In genomic region chr17:33774573-33775155, GRCm38 (mm10) we compare ENCODE assay signal across 22 mouse cellular contexts. TPM values are rescaled to one million over a fixed set of nuclear protein-coding genes. Genes with fewer than 3 reads are reported as not detected.
DNase-seq lines count a peak whose midpoint lies in the region; ATAC-seq and TF ChIP-seq lines count a peak whose summit lies in the region.
"Had no signal": no experiment of that assay in that cellular context is flagged by ENCODE, and none has a peak within 500 bp of the region (broad histone marks: within the 10 kb centered on the region; RNA-seq: fewer than 3 reads in every experiment).

No protein-coding gene starts in this region.

- no peaks in the 10 kb centered on the region for H3K9me3 ChIP-seq in intestine, postnatal 0 days (ENCODE audit: control insufficient read depth)
- H3K9me3 ChIP-seq in intestine, embryonic 15.5 days, result no peaks in the 10 kb centered on the region
- H3K9me3 ChIP-seq in kidney, embryonic 15.5 days (replicated peaks), result no peaks in the 10 kb centered on the region
- H3K9me3 ChIP-seq in liver, embryonic 16.5 days (replicated peaks; ENCODE audit: control insufficient read depth, low read length), result no peaks in the 10 kb centered on the region
- no peaks in the 10 kb centered on the region for H3K9me3 ChIP-seq in liver, embryonic 11.5 days (ENCODE audit: control insufficient read depth, low read length)
- no peaks in the 10 kb centered on the region for H3K9me3 ChIP-seq in liver, postnatal 0 days (ENCODE audit: low read length)
- H3K9me3 ChIP-seq: embryonic facial prominence, embryonic 12.5 days; forebrain, embryonic 15.5 days; G1E; heart, embryonic 10.5 days had no signal

- ATAC-seq in intestine, postnatal 0 days, result no peak
- ATAC-seq in intestine, embryonic 15.5 days, result no peak
- no peak for ATAC-seq in kidney, embryonic 15.5 days (replicated peaks; ENCODE audit: low FRiP score)
- no peak for ATAC-seq in liver, embryonic 16.5 days (ENCODE audit: low read depth)
- ATAC-seq in liver, embryonic 11.5 days (replicated peaks; ENCODE audit: low FRiP score), result no peak
- peak; percentile 59 for ATAC-seq in liver, postnatal 0 days
- ATAC-seq: CD4-positive, CD25-positive, alpha-beta regulatory T cell, adult 4 months; forebrain, embryonic 15.5 days had no signal

- peak; percentile 94 for TF ChIP-seq EP300 in liver, postnatal 0 days (IDR thresholded peaks at IDR 0.05; ENCODE audit: low read depth)

- no peak for TF ChIP-seq CTCF in intestine, postnatal 0 days (IDR thresholded peaks at IDR 0.05; ENCODE audit: low read depth)
- no peak for TF ChIP-seq CTCF in liver, postnatal 0 days (IDR thresholded peaks at IDR 0.05; ENCODE audit: low read depth)

- H3K27me3 ChIP-seq in intestine, postnatal 0 days (replicated peaks; ENCODE audit: control insufficient read depth, insufficient read depth, low read length), result no peaks in the 10 kb centered on the region
- H3K27me3 ChIP-seq in intestine, embryonic 15.5 days (replicated peaks), result no peaks in the 10 kb centered on the region
- H3K27me3 ChIP-seq in kidney, embryonic 15.5 days, result no peaks in the 10 kb centered on the region
- no peaks in the 10 kb centered on the region for H3K27me3 ChIP-seq in liver, embryonic 16.5 days (ENCODE audit: control insufficient read depth, insufficient read depth, low read depth, low read length)
- H3K27me3 ChIP-seq in liver, embryonic 11.5 days (replicated peaks; ENCODE audit: control insufficient read depth, insufficient read depth, low read length), result no peaks in the 10 kb centered on the region
- no peaks in the 10 kb centered on the region for H3K27me3 ChIP-seq in liver, postnatal 0 days (ENCODE audit: insufficient read depth, low read length)
- H3K27me3 ChIP-seq: embryonic facial prominence, embryonic 12.5 days; forebrain, embryonic 15.5 days had no signal

- peak; percentile 33 for DNase-seq in kidney, postnatal 14 days
- DNase-seq in liver, embryonic 11.5 days (ENCODE audit: low spot score), result no peak
- no peak for DNase-seq in liver, postnatal 0 days
- no peak for DNase-seq in layer of hippocampus, postnatal 10 days (ENCODE audit: low spot score in 2 of 2)
- DNase-seq: adrenal gland, postnatal 10 days; B cell, adult 2 months; cerebellum, adult 11 months; cerebellum, adult 8-10 months; cerebellum, postnatal 14 days; gastrocnemius, postnatal 10 days; heart, adult 18-20 months; heart, postnatal 10 days; heart, postnatal 4 days had no signal

- no peak overlapping the region for H3K4me3 ChIP-seq in intestine, postnatal 0 days (ENCODE audit: low read depth, low read length)
- H3K4me3 ChIP-seq in intestine, embryonic 15.5 days (replicated peaks), result no peak overlapping the region
- no peak overlapping the region for H3K4me3 ChIP-seq in kidney, embryonic 15.5 days (replicated peaks)
- H3K4me3 ChIP-seq in liver, embryonic 16.5 days (ENCODE audit: low read depth, low read length), result no peak overlapping the region
- H3K4me3 ChIP-seq in liver, embryonic 11.5 days (ENCODE audit: low read depth, low read length), result no peak overlapping the region
- H3K4me3 ChIP-seq in liver, postnatal 0 days (ENCODE audit: low read depth, low read length), result no peak overlapping the region
- H3K4me3 ChIP-seq: embryonic facial prominence, embryonic 12.5 days; forebrain, embryonic 15.5 days; heart, embryonic 10.5 days had no signal

- WGBS in intestine, postnatal 0 days, result 76% methylated on average over 8 of the region's 8 CpGs
- 88% methylated on average over 8 of the region's 8 CpGs for WGBS in intestine, embryonic 15.5 days
- 94% methylated on average over 8 of the region's 8 CpGs for WGBS in kidney, embryonic 15.5 days
- WGBS in liver, embryonic 16.5 days (ENCODE audit: insufficient replicate concordance), result 67% methylated on average over 8 of the region's 8 CpGs
- WGBS in liver, embryonic 11.5 days, result 84% methylated on average over 8 of the region's 8 CpGs
- 71% methylated on average over 8 of the region's 8 CpGs for WGBS in liver, postnatal 0 days (ENCODE audit: insufficient replicate concordance)

- H3K27ac ChIP-seq in intestine, postnatal 0 days (ENCODE audit: low read depth, low read length), result peak overlapping the region; percentile 41; the same call in 1 of the 2 replicates
- no peak overlapping the region for H3K27ac ChIP-seq in intestine, embryonic 15.5 days
- H3K27ac ChIP-seq in kidney, embryonic 15.5 days, result no peak overlapping the region
- peak overlapping the region; percentile 48 for H3K27ac ChIP-seq in liver, embryonic 16.5 days (ENCODE audit: low read length)
- H3K27ac ChIP-seq in liver, embryonic 11.5 days (ENCODE audit: low read depth, low read length), result no peak overlapping the region
- peak overlapping the region; percentile 90 for H3K27ac ChIP-seq in liver, postnatal 0 days (ENCODE audit: low read depth)
- H3K27ac ChIP-seq: embryonic facial prominence, embryonic 12.5 days; forebrain, embryonic 15.5 days; heart, embryonic 10.5 days had no signal

- H3K4me1 ChIP-seq in intestine, postnatal 0 days (replicated peaks; ENCODE audit: control insufficient read depth, insufficient read depth, low read length), result no peaks in the 10 kb centered on the region; the same call in 1 of the 2 replicates
- H3K4me1 ChIP-seq in intestine, embryonic 15.5 days (replicated peaks), result peaks cover 15% of the 10 kb centered on the region
- peaks cover 14% of the 10 kb centered on the region for H3K4me1 ChIP-seq in kidney, embryonic 15.5 days
- H3K4me1 ChIP-seq in liver, embryonic 16.5 days (ENCODE audit: control insufficient read depth, low read depth, low read length), result peaks cover 9% of the 10 kb centered on the region
- peaks cover 13% of the 10 kb centered on the region for H3K4me1 ChIP-seq in liver, embryonic 11.5 days (replicated peaks; ENCODE audit: control insufficient read depth, insufficient read depth, low read length)
- peaks cover 20% of the 10 kb centered on the region for H3K4me1 ChIP-seq in liver, postnatal 0 days (ENCODE audit: insufficient read depth)

- H3K36me3 ChIP-seq in intestine, postnatal 0 days (ENCODE audit: control insufficient read depth, insufficient read depth), result peaks cover 22% of the 10 kb centered on the region; the same call in 1 of the 2 replicates
- H3K36me3 ChIP-seq in intestine, embryonic 15.5 days, result peaks cover 16% of the 10 kb centered on the region; the same call in 1 of the 2 replicates
- H3K36me3 ChIP-seq in kidney, embryonic 15.5 days, result peaks cover 28% of the 10 kb centered on the region
- H3K36me3 ChIP-seq in liver, embryonic 16.5 days (ENCODE audit: control insufficient read depth, insufficient read depth), result peaks cover 3% of the 10 kb centered on the region; the same call in 1 of the 2 replicates
- peaks cover 16% of the 10 kb centered on the region; the same call in 1 of the 2 replicates for H3K36me3 ChIP-seq in liver, embryonic 11.5 days (ENCODE audit: control insufficient read depth, insufficient read depth, low read length)
- peaks cover 34% of the 10 kb centered on the region for H3K36me3 ChIP-seq in liver, postnatal 0 days (replicated peaks; ENCODE audit: insufficient read depth, low read length)
- H3K36me3 ChIP-seq: forebrain, embryonic 15.5 days; G1E had no signal

- no peak overlapping the region for H3K4me2 ChIP-seq in intestine, postnatal 0 days (replicated peaks; ENCODE audit: low read depth)
- H3K4me2 ChIP-seq in intestine, embryonic 15.5 days (replicated peaks), result no peak overlapping the region
- H3K4me2 ChIP-seq in kidney, embryonic 15.5 days, result no peak overlapping the region
- no peak overlapping the region for H3K4me2 ChIP-seq in liver, embryonic 16.5 days (ENCODE audit: low read depth, low read length)
- no peak overlapping the region for H3K4me2 ChIP-seq in liver, embryonic 11.5 days
- no peak overlapping the region for H3K4me2 ChIP-seq in liver, postnatal 0 days (ENCODE audit: low read depth, low read length)
- H3K4me2 ChIP-seq: embryonic facial prominence, embryonic 12.5 days; forebrain, embryonic 15.5 days had no signal

- no peak overlapping the region for H3K9ac ChIP-seq in intestine, postnatal 0 days (ENCODE audit: low read depth, low read length)
- no peak overlapping the region for H3K9ac ChIP-seq in intestine, embryonic 15.5 days
- H3K9ac ChIP-seq in kidney, embryonic 15.5 days, result no peak overlapping the region
- no peak overlapping the region for H3K9ac ChIP-seq in liver, embryonic 16.5 days (ENCODE audit: low read depth, low read length)
- H3K9ac ChIP-seq in liver, embryonic 11.5 days (ENCODE audit: low read depth, low read length), result no peak overlapping the region
- no peak overlapping the region for H3K9ac ChIP-seq in liver, postnatal 0 days (replicated peaks)
- H3K9ac ChIP-seq: embryonic facial prominence, embryonic 12.5 days; forebrain, embryonic 15.5 days had no signal

RNA-seq across cellular contexts. Expression of gene Angptl4, which starts 7.0 kb away (rescaled TPM):
- polyA plus RNA-seq in intestine, postnatal 0 days (2015; fragmentation: Nextera tagmentation; extraction: Ambion mirVana), result 26.7 and 33.5 TPM in 2 replicates
- polyA plus RNA-seq in intestine, embryonic 15.5 days (2015; fragmentation: Nextera tagmentation; extraction: Ambion mirVana), result 20.7 and 23.4 TPM in 2 replicates
- polyA plus RNA-seq in kidney, embryonic 15.5 days (2015; fragmentation: Nextera tagmentation; extraction: Ambion mirVana), result 21.5 and 27.9 TPM in 2 replicates
- polyA plus RNA-seq in liver, embryonic 16.5 days (2015; fragmentation: Nextera tagmentation; extraction: Ambion mirVana), result 29.3 and 29.6 TPM in 2 replicates
- polyA plus RNA-seq in liver, embryonic 11.5 days (2014; fragmentation: Nextera tagmentation; extraction: Ambion mirVana), result 28.1 and 31.9 TPM in 2 replicates
- polyA plus RNA-seq in liver, postnatal 0 days (2015; fragmentation: Nextera tagmentation; extraction: Ambion mirVana), result 64.4 and 93.5 TPM in 2 replicates
- 1 to 10 TPM; 6.9 to 9.5 TPM for total RNA-seq in layer of hippocampus, postnatal 10 days (2021)
- polyA plus RNA-seq: G1E had no signal

RNA-seq across cellular contexts. Expression of gene Rab11b, which starts 14.3 kb away (rescaled TPM):
- polyA plus RNA-seq in intestine, postnatal 0 days (2015; fragmentation: Nextera tagmentation; extraction: Ambion mirVana), result 157 and 160 TPM in 2 replicates
- 206 and 218 TPM in 2 replicates for polyA plus RNA-seq in intestine, embryonic 15.5 days (2015; fragmentation: Nextera tagmentation; extraction: Ambion mirVana)
- polyA plus RNA-seq in kidney, embryonic 15.5 days (2015; fragmentation: Nextera tagmentation; extraction: Ambion mirVana), result 275 and 342 TPM in 2 replicates
- polyA plus RNA-seq in liver, embryonic 16.5 days (2015; fragmentation: Nextera tagmentation; extraction: Ambion mirVana), result 107 and 115 TPM in 2 replicates
- polyA plus RNA-seq in liver, embryonic 11.5 days (2014; fragmentation: Nextera tagmentation; extraction: Ambion mirVana), result 184 and 199 TPM in 2 replicates
- 80.4 and 88.9 TPM in 2 replicates for polyA plus RNA-seq in liver, postnatal 0 days (2015; fragmentation: Nextera tagmentation; extraction: Ambion mirVana)
- total RNA-seq in layer of hippocampus, postnatal 10 days (2021), result 100 to 1,000 TPM; 252 to 307 TPM

RNA-seq across cellular contexts. Expression of gene Kank3, which starts 35.7 kb away (rescaled TPM):
- polyA plus RNA-seq in intestine, postnatal 0 days (2015; fragmentation: Nextera tagmentation; extraction: Ambion mirVana), result 14.8 and 14.9 TPM in 2 replicates
- 23.0 and 30.5 TPM in 2 replicates for polyA plus RNA-seq in intestine, embryonic 15.5 days (2015; fragmentation: Nextera tagmentation; extraction: Ambion mirVana)
- polyA plus RNA-seq in kidney, embryonic 15.5 days (2015; fragmentation: Nextera tagmentation; extraction: Ambion mirVana), result 46.5 and 53.4 TPM in 2 replicates
- 10.0 and 13.7 TPM in 2 replicates for polyA plus RNA-seq in liver, embryonic 16.5 days (2015; fragmentation: Nextera tagmentation; extraction: Ambion mirVana)
- polyA plus RNA-seq in liver, embryonic 11.5 days (2014; fragmentation: Nextera tagmentation; extraction: Ambion mirVana), result 21.4 and 23.4 TPM in 2 replicates
- polyA plus RNA-seq in liver, postnatal 0 days (2015; fragmentation: Nextera tagmentation; extraction: Ambion mirVana), result 9.4 and 10.6 TPM in 2 replicates
- 10 to 100 TPM; 38.0 to 51.2 TPM for total RNA-seq in layer of hippocampus, postnatal 10 days (2021)

RNA-seq across cellular contexts. Expression of gene Rps28, which starts 49.7 kb away (rescaled TPM):
- polyA plus RNA-seq in intestine, postnatal 0 days (2015; fragmentation: Nextera tagmentation; extraction: Ambion mirVana), result 831 and 858 TPM in 2 replicates
- polyA plus RNA-seq in intestine, embryonic 15.5 days (2015; fragmentation: Nextera tagmentation; extraction: Ambion mirVana), result 1,025 and 1,054 TPM in 2 replicates
- polyA plus RNA-seq in kidney, embryonic 15.5 days (2015; fragmentation: Nextera tagmentation; extraction: Ambion mirVana), result 1,038 and 1,163 TPM in 2 replicates
- polyA plus RNA-seq in liver, embryonic 16.5 days (2015; fragmentation: Nextera tagmentation; extraction: Ambion mirVana), result 389 and 463 TPM in 2 replicates
- polyA plus RNA-seq in liver, embryonic 11.5 days (2014; fragmentation: Nextera tagmentation; extraction: Ambion mirVana), result 1,026 and 1,173 TPM in 2 replicates
- 699 and 710 TPM in 2 replicates for polyA plus RNA-seq in liver, postnatal 0 days (2015; fragmentation: Nextera tagmentation; extraction: Ambion mirVana)
- total RNA-seq in layer of hippocampus, postnatal 10 days (2021), result 100 to 1,000 TPM; 919 to 984 TPM

RNA-seq across cellular contexts. Expression of gene Ndufa7, which starts 49.7 kb away (rescaled TPM):
- 503 and 513 TPM in 2 replicates for polyA plus RNA-seq in intestine, postnatal 0 days (2015; fragmentation: Nextera tagmentation; extraction: Ambion mirVana)
- polyA plus RNA-seq in intestine, embryonic 15.5 days (2015; fragmentation: Nextera tagmentation; extraction: Ambion mirVana), result 492 and 540 TPM in 2 replicates
- 490 and 495 TPM in 2 replicates for polyA plus RNA-seq in kidney, embryonic 15.5 days (2015; fragmentation: Nextera tagmentation; extraction: Ambion mirVana)
- 243 and 245 TPM in 2 replicates for polyA plus RNA-seq in liver, embryonic 16.5 days (2015; fragmentation: Nextera tagmentation; extraction: Ambion mirVana)
- 390 and 411 TPM in 2 replicates for polyA plus RNA-seq in liver, embryonic 11.5 days (2014; fragmentation: Nextera tagmentation; extraction: Ambion mirVana)
- polyA plus RNA-seq in liver, postnatal 0 days (2015; fragmentation: Nextera tagmentation; extraction: Ambion mirVana), result 379 and 389 TPM in 2 replicates
- total RNA-seq in layer of hippocampus, postnatal 10 days (2021), result 100 to 1,000 TPM; 244 to 245 TPM

Comparison
In these comparisons a context has a peak if more than half of its experiments do, and no peak if none do; other contexts are left out.
1. H3K27ac ChIP-seq: peak in intestine, postnatal 0 days (single experiment), liver, embryonic 16.5 days (single experiment) and liver, postnatal 0 days (single experiment); none in intestine, embryonic 15.5 days (single experiment), kidney, embryonic 15.5 days (single experiment) and liver, embryonic 11.5 days (single experiment).